Mouse (Mus musculus) c-Kit-positive CD71-positive TER-119-negative erythroid progenitor cells, embryonic 14.5 days (primary cell): Measurements from ENCODE around the gene Gm9918.

Experiments used
- DNase-seq: peaks from one replicate; pipeline ENCODE4 v3.0.0-alpha.2; 2013; ENCODE audit warnings: low read depth

Gene Gm9918

GRCm38 (mm10) chr15:102245461-102245881 is 24.9 kb upstream of the Gm9918 start:
- no peak for DNase-seq

DNA sequence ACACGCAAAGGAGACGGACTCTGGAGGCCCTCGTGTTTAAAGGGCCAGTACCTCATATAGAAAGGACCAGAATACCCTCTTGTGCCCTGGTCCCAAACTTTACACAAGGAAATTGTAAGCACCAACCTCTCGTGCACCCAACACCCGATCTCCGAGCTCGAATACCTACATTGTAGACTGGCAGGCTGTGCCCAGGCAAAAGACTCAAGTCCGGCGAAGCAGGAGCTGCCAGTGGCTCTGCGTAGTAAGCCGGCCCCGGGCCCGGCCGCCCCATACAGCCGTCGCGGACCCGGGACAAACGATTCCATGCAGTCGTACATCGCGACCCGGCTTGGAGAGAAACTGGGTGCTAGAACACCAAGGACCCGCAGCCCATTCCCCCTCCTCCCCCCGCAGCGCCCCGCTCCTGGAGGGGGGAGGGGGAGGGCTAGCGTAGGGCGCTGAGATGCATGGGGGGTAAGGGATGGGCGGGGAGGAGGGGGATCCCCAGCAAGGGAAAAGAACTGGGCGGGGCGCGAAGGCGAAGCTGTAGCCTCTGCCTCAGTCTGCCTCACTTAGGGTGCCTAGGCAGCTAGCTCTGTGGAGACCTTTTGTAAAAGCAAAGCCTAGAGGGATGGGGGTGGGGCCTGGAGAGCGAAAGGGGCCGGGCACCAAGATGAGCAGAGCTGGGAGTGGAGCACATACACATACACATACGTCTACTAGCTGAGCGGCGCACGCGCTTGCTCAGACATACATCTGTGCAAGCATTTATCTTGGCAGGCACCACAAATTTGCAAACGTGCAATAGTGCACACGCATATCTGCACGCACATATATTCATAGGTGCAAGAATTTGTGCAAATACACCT is 24.2 kb upstream of the Gm9918 start:
- DNase-seq: peak; percentile 28

DNA sequence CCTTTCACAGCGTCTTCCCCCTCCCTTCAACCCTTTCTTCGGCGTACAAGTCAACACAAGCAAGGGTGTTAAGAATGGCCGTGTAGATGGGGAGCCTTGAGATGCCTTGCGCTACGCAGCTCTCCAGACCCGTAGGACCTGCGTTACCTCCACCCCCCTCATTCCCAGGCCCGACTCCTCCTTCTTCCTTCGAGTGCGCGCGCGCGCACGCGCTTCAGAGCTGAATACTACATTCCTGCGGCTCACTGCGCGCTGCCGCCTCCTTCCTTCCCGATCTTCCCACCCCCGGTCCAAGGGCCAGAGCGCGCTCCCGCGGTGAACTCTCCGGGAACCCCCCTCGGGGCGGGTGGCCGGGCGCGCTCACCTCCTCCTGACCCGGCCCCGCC is 23.5 kb upstream of the Gm9918 start:
- DNase-seq: peak; percentile 14

- DNase-seq: no peak
These were observed 22.9 kb upstream of the Gm9918 start for GRCm38 (mm10) chr15:102247252-102248130.

GRCm38 (mm10) chr15:102248131-102248811 is 22.1 kb upstream of the Gm9918 start:
- no peak for DNase-seq

DNA sequence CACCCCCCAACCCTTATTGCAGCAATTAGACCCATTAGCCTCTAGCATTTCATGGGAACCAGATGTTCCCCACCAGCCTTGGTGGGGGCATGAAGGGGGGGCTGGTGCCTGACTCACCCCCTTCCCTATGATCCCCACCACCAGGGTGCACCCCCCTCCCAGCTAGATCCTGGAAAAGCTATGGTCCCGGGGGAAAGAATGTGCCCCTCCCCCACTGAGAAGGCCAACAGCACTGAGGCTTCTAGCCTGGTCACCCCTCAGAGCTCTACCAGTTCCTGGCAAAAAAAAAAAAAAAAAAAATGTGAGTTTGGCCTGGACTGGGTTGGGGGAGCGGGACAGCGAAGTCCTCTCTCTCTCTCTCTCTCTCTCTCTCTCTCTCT is 21.6 kb upstream of the Gm9918 start:
- no peak for DNase-seq

DNA sequence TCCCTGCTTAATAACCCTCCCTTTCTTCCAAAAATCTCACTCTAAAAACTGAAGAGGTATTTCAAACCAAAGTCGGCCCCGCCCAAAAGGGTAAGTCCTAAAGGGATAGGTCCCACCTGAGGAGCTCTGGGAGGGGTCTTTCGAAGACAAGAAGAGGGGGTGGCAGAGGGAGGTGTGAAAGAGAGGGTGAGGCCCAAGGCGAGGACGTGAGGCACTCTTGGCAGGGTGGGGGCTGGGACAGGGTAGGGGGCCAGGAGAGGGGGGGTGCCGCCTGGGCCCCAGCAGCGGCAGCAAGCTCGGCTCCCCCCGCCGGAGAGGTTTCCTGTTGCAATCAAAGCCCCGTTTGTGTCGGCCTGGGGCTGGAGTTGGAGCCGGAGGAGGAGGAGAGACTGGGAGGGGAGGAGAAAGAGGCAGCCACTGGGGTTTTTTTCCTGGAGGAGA is 21.1 kb upstream of the Gm9918 start:
- DNase-seq: no peak

GRCm38 (mm10) chr15:102249967-102250366 is 20.4 kb upstream of the Gm9918 start:
- DNase-seq: no peak

DNA sequence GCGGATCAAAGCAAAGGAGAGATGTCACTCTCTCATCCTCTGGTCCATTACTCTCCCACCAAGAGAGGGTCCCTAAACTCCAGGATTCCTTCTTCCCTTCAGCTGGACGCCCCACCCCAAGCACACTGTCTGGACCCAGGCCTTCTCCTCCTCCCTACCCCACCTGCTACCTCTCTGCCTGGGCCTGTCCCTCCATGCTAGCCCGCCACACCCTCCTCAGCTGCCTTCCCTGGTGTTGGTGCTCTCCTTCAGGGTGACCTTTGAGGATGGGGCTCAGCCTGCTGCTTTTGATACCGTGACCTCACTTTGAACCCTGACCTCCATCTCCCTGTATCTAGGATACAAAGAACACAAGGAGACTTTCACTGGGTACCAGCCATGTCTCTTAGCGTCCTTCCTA is 19.8 kb upstream of the Gm9918 start:
- no peak for DNase-seq

DNA sequence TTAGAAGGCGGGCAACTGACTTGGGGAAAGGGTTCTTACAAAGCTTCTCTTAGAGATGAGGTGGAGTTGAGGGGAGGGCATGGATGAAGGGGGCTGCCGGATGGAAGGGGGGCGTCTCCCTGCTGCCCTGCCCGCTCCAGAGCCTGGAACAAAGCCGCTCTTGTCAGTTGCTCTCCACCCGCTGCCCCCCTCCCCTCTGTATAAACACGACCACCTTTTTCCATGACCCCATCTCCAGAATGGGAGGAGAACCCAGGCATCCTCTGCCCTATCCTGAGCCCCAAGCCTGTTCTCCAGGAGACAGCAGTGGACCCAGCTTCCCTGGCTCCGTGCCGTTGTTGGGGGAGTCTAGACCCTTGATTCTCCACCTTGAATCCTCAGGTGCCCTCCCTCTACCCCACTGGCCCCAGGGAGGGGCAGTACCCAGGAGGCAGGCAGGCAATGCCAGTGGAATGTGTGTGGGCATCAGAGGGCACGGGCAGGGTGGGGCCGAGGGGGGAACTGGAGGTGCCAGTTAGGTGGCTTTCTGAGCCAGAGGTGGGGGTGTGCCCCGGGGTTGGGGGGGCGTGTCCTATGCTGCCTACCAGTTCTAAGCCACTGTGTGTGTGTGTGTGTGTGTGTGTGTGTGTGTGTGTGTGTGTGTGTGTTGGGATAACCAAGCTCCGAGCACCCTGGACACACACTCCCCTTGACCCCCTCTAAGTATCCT is 14.7 kb upstream of the Gm9918 start:
- DNase-seq: no peak

- no peak for DNase-seq
These were observed 13.7 kb upstream of the Gm9918 start for GRCm38 (mm10) chr15:102256431-102257201.

- no peak for DNase-seq
These were observed 12.9 kb upstream of the Gm9918 start, which contains the start of gene Rarg for GRCm38 (mm10) chr15:102257202-102258075. Gene Rarg, minus strand, starts transcription at chr15:102257517.

GRCm38 (mm10) chr15:102258076-102258470 is 12.3 kb upstream of the Gm9918 start:
- no peak for DNase-seq

GRCm38 (mm10) chr15:102258581-102259253 is 11.6 kb upstream of the Gm9918 start:
- no peak for DNase-seq

DNA sequence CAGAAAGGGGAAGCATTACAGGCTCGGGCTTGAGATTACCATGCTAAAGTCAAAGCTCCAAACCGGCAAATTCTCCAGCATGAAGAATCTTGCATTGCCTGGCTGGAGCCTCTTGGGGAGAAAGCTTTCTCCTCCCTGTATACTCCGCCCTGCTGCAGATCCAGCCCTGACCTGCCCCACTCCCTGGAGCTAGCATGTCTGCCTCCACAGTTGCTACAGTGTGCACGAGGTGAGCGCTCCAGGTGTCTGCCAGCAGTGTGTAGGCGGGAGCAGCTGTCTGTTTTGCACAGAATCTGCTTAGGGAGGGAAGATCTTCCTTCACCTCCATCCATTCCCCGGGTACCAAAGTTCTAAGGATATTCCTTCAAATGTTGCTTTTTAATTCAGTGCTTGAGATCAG is 7.8 kb upstream of the Gm9918 start:
- no peak for DNase-seq

- no peak for DNase-seq
These were observed 7.3 kb upstream of the Gm9918 start for GRCm38 (mm10) chr15:102263037-102263436.

- DNase-seq: no peak
These were observed 4.8 kb upstream of the Gm9918 start for GRCm38 (mm10) chr15:102265548-102265947.

DNA sequence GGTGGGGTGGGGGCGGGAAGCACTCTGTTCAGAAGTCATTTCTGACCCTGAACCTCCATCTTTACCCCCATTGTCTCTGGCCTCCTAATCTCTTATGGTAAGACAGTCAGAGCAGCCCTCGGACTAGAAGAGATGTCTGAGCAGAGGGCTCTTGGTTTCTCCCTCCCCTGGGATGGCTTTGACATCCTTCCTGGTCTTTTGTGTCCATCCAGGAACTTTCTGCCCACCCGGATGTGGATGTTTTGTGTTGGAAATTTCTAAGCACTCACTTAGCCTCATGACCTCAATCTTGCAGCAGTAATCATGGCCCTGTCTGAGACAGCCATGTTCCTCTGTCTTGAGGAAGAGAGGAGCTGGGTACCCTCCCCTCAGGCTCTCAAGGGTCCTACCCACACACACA is 1.1 kb downstream of the Gm9918 start:
- no peak for DNase-seq

DNA sequence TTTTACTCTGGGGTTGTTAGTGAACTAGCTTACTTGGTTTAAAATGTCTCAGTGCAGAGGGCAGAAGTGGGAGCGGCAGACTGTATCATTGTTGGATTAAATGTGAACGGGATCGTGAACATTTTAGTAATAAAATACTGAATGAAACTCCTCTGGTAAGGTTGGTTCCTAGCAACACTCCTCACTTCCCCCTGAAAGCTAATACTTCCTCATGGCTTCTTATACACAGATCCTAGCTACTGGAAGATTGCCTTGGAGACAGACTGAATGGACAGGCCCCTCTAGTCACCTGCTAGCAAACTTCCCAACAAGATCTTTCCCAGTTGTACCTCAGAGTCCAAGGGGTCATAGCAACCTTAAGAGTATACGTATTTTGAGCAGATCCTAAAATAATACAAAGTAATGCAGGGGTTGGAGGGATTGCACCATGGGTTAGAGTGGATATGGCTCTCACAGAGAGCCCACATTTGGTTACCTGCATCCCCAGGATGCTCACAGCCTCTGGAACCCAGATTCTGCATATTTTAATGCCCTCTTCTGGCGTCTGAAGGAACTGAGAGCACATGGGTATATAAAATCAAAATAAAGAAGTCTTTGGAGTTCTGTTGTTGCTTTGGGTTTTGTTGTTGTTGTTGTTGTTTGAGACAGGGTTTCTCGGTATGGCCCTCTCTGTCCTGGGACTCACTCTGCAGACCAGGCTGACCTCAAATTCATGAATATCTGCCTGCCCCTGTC is 3.8 kb downstream of the Gm9918 start:
- no peak for DNase-seq
